Mouse (Mus musculus): ENCODE data around the gene Tmem123. TPM values are rescaled to one million over a fixed set of nuclear protein-coding genes. Genes with fewer than 3 reads are reported as not detected.
A peak's percentile ranks its signal among the peaks of the same experiment; 100 is the strongest.

Gene Tmem123
- 95.3 and 101 TPM in 2 replicates for polyA plus RNA-seq (2015; fragmentation: Nextera tagmentation; extraction: Ambion mirVana)

- peak within 1 kb of the TSS; percentile 71 for H3K4me2 ChIP-seq (replicated peaks; ENCODE audit: low read depth, low read length)
- H3K4me3 ChIP-seq (ENCODE audit: low read length): peak within 1 kb of the TSS; percentile 80
- peaks cover 20% of the 10 kb centered on the region for H3K4me1 ChIP-seq (ENCODE audit: insufficient read depth, low read length)
- H3K27me3 ChIP-seq (ENCODE audit: insufficient read depth, low read length): 0 out of 2 replicates have a peak, but pooled peaks cover 6% of the 10 kb centered on the region
- H3K9me3 ChIP-seq (ENCODE audit: low read length): peaks cover 4% of the 10 kb centered on the region; the same call in 1 of the 2 replicates
- H3K36me3 ChIP-seq (ENCODE audit: insufficient read depth, low read length): 0 out of 2 replicates have a peak, but pooled peaks cover under 1% of the 10 kb centered on the region
- H3K27ac ChIP-seq (ENCODE audit: low read length): peak within 1 kb of the TSS; percentile 70
- WGBS: under 1% methylated on average over 52 of the region's 52 CpGs
- peak within 1 kb of the TSS; percentile 87 for H3K9ac ChIP-seq (replicated peaks; ENCODE audit: low read length)
- peak; percentile 98 for ATAC-seq (ENCODE audit: low FRiP score, low TSS enrichment)
Observed at GRCm38 (mm10) chr9:7763614-7764300, at the start of gene Tmem123. Gene Tmem123, plus strand, starts transcription at chr9:7764041.

GRCm38 (mm10) chr9:7714062-7714907, 49.6 kb upstream of the Tmem123 start:
- H3K27ac ChIP-seq (ENCODE audit: low read length): no peak overlapping the region
- peak; percentile 51; the same call in 1 of the 2 replicates for ATAC-seq (ENCODE audit: low FRiP score, low TSS enrichment)

GRCm38 (mm10) chr9:7714908-7715175, 49.0 kb upstream of the Tmem123 start:
- H3K9me3 ChIP-seq (ENCODE audit: low read length): no peaks in the 10 kb centered on the region
- 79% methylated on average over 2 of the region's 2 CpGs for WGBS
- no peak overlapping the region for H3K9ac ChIP-seq (replicated peaks; ENCODE audit: low read length)
- no peak overlapping the region for H3K4me2 ChIP-seq (replicated peaks; ENCODE audit: low read depth, low read length)
- H3K27ac ChIP-seq (ENCODE audit: low read length): no peak overlapping the region
- H3K27me3 ChIP-seq (ENCODE audit: insufficient read depth, low read length): no peaks in the 10 kb centered on the region
- H3K4me1 ChIP-seq (ENCODE audit: insufficient read depth, low read length): no peaks in the 10 kb centered on the region
- no peak overlapping the region for H3K4me3 ChIP-seq (ENCODE audit: low read length)
- ATAC-seq (ENCODE audit: low FRiP score, low TSS enrichment): peak; percentile 51; the same call in 1 of the 2 replicates
- H3K36me3 ChIP-seq (ENCODE audit: insufficient read depth, low read length): no peaks in the 10 kb centered on the region

More at GRCm38 (mm10) chr9:7714062-7714907, 49.6 kb upstream of the Tmem123 start:
- Histone ChIP-seq H3K9me3 (ENCODE audit: low read length) (no peaks in the 10 kb centered on the region), H3K36me3 (ENCODE audit: insufficient read depth, low read length) (no peaks in the 10 kb centered on the region), H3K4me3 (ENCODE audit: low read length) (no peak overlapping the region), H3K4me1 (ENCODE audit: insufficient read depth, low read length) (no peaks in the 10 kb centered on the region), H3K27me3 (ENCODE audit: insufficient read depth, low read length) (no peaks in the 10 kb centered on the region), H3K9ac (replicated peaks; ENCODE audit: low read length) (no peak overlapping the region), H3K4me2 (replicated peaks; ENCODE audit: low read depth, low read length) (no peak overlapping the region)
- 42% methylated on average over 4 of the region's 4 CpGs for WGBS

GRCm38 (mm10) chr9:7721543-7721942, 42.3 kb upstream of the Tmem123 start:
- Histone ChIP-seq H3K4me2 (replicated peaks; ENCODE audit: low read depth, low read length) (no peak overlapping the region), H3K27ac (ENCODE audit: low read length) (no peak overlapping the region), H3K4me1 (ENCODE audit: insufficient read depth, low read length) (no peaks in the 10 kb centered on the region), H3K27me3 (ENCODE audit: insufficient read depth, low read length) (no peaks in the 10 kb centered on the region), H3K9me3 (ENCODE audit: low read length) (no peaks in the 10 kb centered on the region), H3K4me3 (ENCODE audit: low read length) (no peak overlapping the region), H3K9ac (replicated peaks; ENCODE audit: low read length) (no peak overlapping the region), H3K36me3 (ENCODE audit: insufficient read depth, low read length) (no peaks in the 10 kb centered on the region)
- no peak for ATAC-seq (ENCODE audit: low FRiP score, low TSS enrichment)
- WGBS: 83% methylated on average over 1 of the region's 1 CpGs

- no peak for ATAC-seq (ENCODE audit: low FRiP score, low TSS enrichment)
- H3K27ac ChIP-seq (ENCODE audit: low read length): no peak overlapping the region
- no peaks in the 10 kb centered on the region for H3K27me3 ChIP-seq (ENCODE audit: insufficient read depth, low read length)
- no peak overlapping the region for H3K9ac ChIP-seq (replicated peaks; ENCODE audit: low read length)
- H3K9me3 ChIP-seq (ENCODE audit: low read length): no peaks in the 10 kb centered on the region
- H3K4me2 ChIP-seq (replicated peaks; ENCODE audit: low read depth, low read length): no peak overlapping the region
- 85% methylated on average over 4 of the region's 4 CpGs for WGBS
- no peaks in the 10 kb centered on the region for H3K4me1 ChIP-seq (ENCODE audit: insufficient read depth, low read length)
- H3K36me3 ChIP-seq (ENCODE audit: insufficient read depth, low read length): no peaks in the 10 kb centered on the region
- H3K4me3 ChIP-seq (ENCODE audit: low read length): no peak overlapping the region
Observed at GRCm38 (mm10) chr9:7728997-7729396, 34.8 kb upstream of the Tmem123 start.

GRCm38 (mm10) chr9:7742696-7743095, 21.1 kb upstream of the Tmem123 start:
- H3K9ac ChIP-seq (replicated peaks; ENCODE audit: low read length): no peak overlapping the region
- no peak overlapping the region for H3K4me3 ChIP-seq (ENCODE audit: low read length)
- 77% methylated on average over 1 of the region's 1 CpGs for WGBS
- no peak for ATAC-seq (ENCODE audit: low FRiP score, low TSS enrichment)
- no peak overlapping the region for H3K27ac ChIP-seq (ENCODE audit: low read length)
- H3K4me1 ChIP-seq (ENCODE audit: insufficient read depth, low read length): no peaks in the 10 kb centered on the region
- H3K36me3 ChIP-seq (ENCODE audit: insufficient read depth, low read length): no peaks in the 10 kb centered on the region
- H3K27me3 ChIP-seq (ENCODE audit: insufficient read depth, low read length): no peaks in the 10 kb centered on the region
- H3K9me3 ChIP-seq (ENCODE audit: low read length): no peaks in the 10 kb centered on the region
- no peak overlapping the region for H3K4me2 ChIP-seq (replicated peaks; ENCODE audit: low read depth, low read length)

- no peaks in the 10 kb centered on the region for H3K36me3 ChIP-seq (ENCODE audit: insufficient read depth, low read length)
- H3K4me1 ChIP-seq (ENCODE audit: insufficient read depth, low read length): no peaks in the 10 kb centered on the region
- no peak overlapping the region for H3K4me3 ChIP-seq (ENCODE audit: low read length)
- no peaks in the 10 kb centered on the region for H3K9me3 ChIP-seq (ENCODE audit: low read length)
- no peak overlapping the region for H3K4me2 ChIP-seq (replicated peaks; ENCODE audit: low read depth, low read length)
- H3K27ac ChIP-seq (ENCODE audit: low read length): no peak overlapping the region
- no peak for ATAC-seq (ENCODE audit: low FRiP score, low TSS enrichment)
- H3K9ac ChIP-seq (replicated peaks; ENCODE audit: low read length): no peak overlapping the region
- 57% methylated on average over 1 of the region's 1 CpGs for WGBS
- H3K27me3 ChIP-seq (ENCODE audit: insufficient read depth, low read length): no peaks in the 10 kb centered on the region
Observed at GRCm38 (mm10) chr9:7744156-7744555, 19.7 kb upstream of the Tmem123 start.

GRCm38 (mm10) chr9:7748881-7749280, 15.0 kb upstream of the Tmem123 start:
- H3K9ac ChIP-seq (replicated peaks; ENCODE audit: low read length): no peak overlapping the region
- no peak overlapping the region for H3K4me3 ChIP-seq (ENCODE audit: low read length)
- H3K4me1 ChIP-seq (ENCODE audit: insufficient read depth, low read length): no peaks in the 10 kb centered on the region
- H3K27ac ChIP-seq (ENCODE audit: low read length): no peak overlapping the region
- no peak for ATAC-seq (ENCODE audit: low FRiP score, low TSS enrichment)
- 75% methylated on average over 3 of the region's 3 CpGs for WGBS
- H3K9me3 ChIP-seq (ENCODE audit: low read length): no peaks in the 10 kb centered on the region
- no peak overlapping the region for H3K4me2 ChIP-seq (replicated peaks; ENCODE audit: low read depth, low read length)
- H3K36me3 ChIP-seq (ENCODE audit: insufficient read depth, low read length): no peaks in the 10 kb centered on the region
- no peaks in the 10 kb centered on the region for H3K27me3 ChIP-seq (ENCODE audit: insufficient read depth, low read length)

GRCm38 (mm10) chr9:7749537-7749936, 14.3 kb upstream of the Tmem123 start:
- Histone ChIP-seq H3K4me3 (ENCODE audit: low read length) (no peak overlapping the region), H3K36me3 (ENCODE audit: insufficient read depth, low read length) (no peaks in the 10 kb centered on the region), H3K27ac (ENCODE audit: low read length) (no peak overlapping the region), H3K4me2 (replicated peaks; ENCODE audit: low read depth, low read length) (no peak overlapping the region), H3K9ac (replicated peaks; ENCODE audit: low read length) (no peak overlapping the region), H3K9me3 (ENCODE audit: low read length) (no peaks in the 10 kb centered on the region), H3K4me1 (ENCODE audit: insufficient read depth, low read length) (no peaks in the 10 kb centered on the region), H3K27me3 (ENCODE audit: insufficient read depth, low read length) (no peaks in the 10 kb centered on the region)
- WGBS: 63% methylated on average over 4 of the region's 4 CpGs
- no peak for ATAC-seq (ENCODE audit: low FRiP score, low TSS enrichment)
